Mouse (Mus musculus) stomach, embryonic 16.5 days (tissue): ENCODE results near the gene Serpina1f. TPM values are rescaled to one million over a fixed set of nuclear protein-coding genes. Genes with fewer than 3 reads are reported as not detected.

Experiments
- ATAC-seq: fragments of 200-750 bp; cut with Nextera tagmentation; 2 replicates; pipeline ENCODE4 v1.8.0; 2017; ENCODE audit warnings: moderate number of reproducible peaks, moderate TSS enrichment; ENCODE audit not compliant: insufficient read depth, low FRiP score
- H3K27ac ChIP-seq: fragments of 300-500 bp; sonication (generic); 2 replicates; pipeline ENCODE4 v1.5.1; 2014; ENCODE audit warnings: low read length
- H3K27me3 ChIP-seq: fragments of 300-500 bp; sonication (generic); 2 replicates; pipeline ENCODE4 v1.6.1; 2014; ENCODE audit warnings: low read length, control low read depth, mixed read lengths; ENCODE audit not compliant: control insufficient read depth, insufficient read depth
- H3K36me3 ChIP-seq: fragments of 300-500 bp; sonication (generic); 2 replicates; pipeline ENCODE4 v1.6.1; 2014; ENCODE audit warnings: low read length; ENCODE audit not compliant: control insufficient read depth, insufficient read depth
- H3K4me1 ChIP-seq: fragments of 300-500 bp; sonication (generic); 2 replicates; pipeline ENCODE4 v1.6.1; 2014; ENCODE audit warnings: low read length, control low read depth, mixed read lengths; ENCODE audit not compliant: control insufficient read depth, insufficient read depth
- H3K4me2 ChIP-seq: fragments of 300-500 bp; sonication (generic); 2 replicates; pipeline ENCODE4 v1.6.1; 2014; ENCODE audit warnings: low read depth, low read length, mixed read lengths
- H3K4me3 ChIP-seq: fragments of 300-500 bp; sonication (generic); replicated peaks from 2 replicates; pipeline ENCODE4 v1.5.1; 2014; ENCODE audit warnings: mild to moderate bottlenecking, low read length
- H3K9ac ChIP-seq: fragments of 300-500 bp; sonication (generic); 2 replicates; pipeline ENCODE4 v1.6.1; 2014; ENCODE audit warnings: low read length
- H3K9me3 ChIP-seq: fragments of 300-500 bp; sonication (generic); replicated peaks from 2 replicates; pipeline ENCODE4 v1.6.1; 2016; ENCODE audit warnings: low read length, control low read depth; ENCODE audit not compliant: control insufficient read depth
- WGBS: fragments of 180-500 bp; shearing (Covaris S2); extraction: QIAGEN DNeasy Blood & Tissue Kit; methylation state at CpG from one replicate; pipeline ENCODE4 v1.1.7; 2014; 5-methylcytosine and 5-hydroxymethylcytosine counted together
- polyA plus RNA-seq: library from polyadenylated mRNA; unstranded; fragments of >200 nt; fragmentation: Nextera tagmentation; extraction: Ambion mirVana; gene quantifications from 2 replicates; pipeline ENCODE4 v1.2.1, GENCODE M21; 2015

The Serpina1f gene
- polyA plus RNA-seq, 1 experiment from 2014 or later: not detected

DNA sequence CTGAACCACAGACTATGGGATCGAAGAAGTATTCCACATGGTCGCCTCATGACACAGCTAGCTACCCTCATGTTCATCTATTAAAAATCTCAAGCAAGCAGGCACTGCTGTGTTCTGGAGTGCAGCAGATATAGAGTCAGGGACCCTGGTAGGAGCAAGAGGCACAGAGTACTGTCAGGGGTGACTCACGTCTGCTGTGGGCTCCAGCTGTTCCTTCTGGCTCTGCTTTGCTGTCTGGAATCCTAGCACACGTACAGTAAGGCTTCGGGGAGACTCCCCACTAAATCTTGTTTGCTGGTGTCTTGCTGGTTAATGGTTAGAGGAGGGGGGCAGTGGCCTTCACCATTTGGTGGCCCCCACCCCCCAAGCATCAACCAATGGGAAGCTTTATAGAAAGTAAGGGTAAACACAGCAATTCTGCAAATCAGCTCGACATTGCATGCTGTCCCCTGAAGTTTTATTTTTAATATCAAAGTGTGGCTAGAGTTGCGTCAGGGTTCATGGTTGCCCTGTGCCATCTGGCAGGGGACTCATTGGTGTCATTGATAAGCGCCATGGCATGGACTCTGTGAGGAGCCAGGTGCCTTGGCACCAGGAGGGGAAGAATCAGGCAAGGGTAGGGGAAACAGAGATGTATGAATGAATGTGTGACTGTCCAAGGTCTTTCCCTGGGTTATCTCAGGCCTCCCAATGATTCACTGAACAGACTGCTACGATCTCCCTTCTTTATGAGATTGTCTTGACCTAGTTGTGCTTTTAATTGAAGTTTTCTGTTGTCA lies 38.3 kb downstream of the Serpina1f start, which contains the start of gene Serpina6:
Gene Serpina6 (minus strand): TSS at position 365 of the 779 bp plus-strand sequence.
- ATAC-seq: no peak
- Histone ChIP-seq H3K27ac (no peak within 1 kb of the TSS), H3K4me1 (no peaks in the 10 kb centered on the region), H3K9ac (no peak within 1 kb of the TSS), H3K9me3 (no peaks in the 10 kb centered on the region), H3K27me3 (no peaks in the 10 kb centered on the region), H3K4me2 (no peak within 1 kb of the TSS), H3K4me3 (no peak within 1 kb of the TSS), H3K36me3 (no peaks in the 10 kb centered on the region)
- WGBS: 65% methylated on average over 9 of the region's 9 CpGs

DNA sequence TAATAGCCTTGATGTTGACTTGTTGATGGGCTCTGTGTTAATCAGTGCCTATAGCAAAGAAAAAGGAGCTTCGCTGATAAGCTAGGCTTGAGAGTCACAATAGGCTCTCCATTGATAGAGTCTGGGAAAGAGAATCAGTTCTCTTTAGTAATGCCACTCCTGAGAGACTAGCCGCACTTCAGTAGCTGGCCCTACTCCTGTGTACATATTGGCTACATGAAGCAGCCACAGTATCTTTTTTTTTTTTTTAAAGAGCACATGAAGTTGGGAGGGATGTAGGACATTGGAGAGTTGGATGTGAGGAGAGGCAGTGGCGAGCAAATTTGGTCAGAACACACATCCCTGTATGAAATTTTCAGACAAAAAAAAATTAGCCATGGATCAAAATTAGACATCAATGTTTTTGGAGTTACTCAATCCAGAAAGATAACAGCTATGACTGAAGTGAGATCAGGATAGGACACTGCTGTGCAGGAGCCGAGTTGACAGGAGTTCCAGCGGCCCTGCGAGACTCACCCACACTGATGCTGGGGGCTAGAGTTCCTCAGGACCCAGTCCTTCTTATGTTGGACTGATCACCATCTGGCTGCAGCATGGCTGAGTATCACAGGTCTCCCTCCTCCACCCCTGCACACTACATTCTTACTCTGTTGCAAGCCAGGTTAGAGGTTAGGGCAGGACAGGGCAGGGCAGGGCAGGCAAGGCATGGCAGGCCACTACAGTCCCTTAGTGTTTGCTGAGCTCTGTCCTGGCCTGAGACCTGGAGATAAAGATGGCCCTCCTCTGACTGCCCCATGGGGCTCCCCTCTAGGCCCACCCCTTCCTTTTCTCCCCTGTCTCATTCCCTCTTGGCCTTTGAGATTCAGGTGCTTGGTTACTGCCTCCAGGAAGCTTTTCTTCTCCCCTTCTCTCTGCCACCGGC lies 39.9 kb downstream of the Serpina1f start:
- 77% methylated on average over 7 of the region's 7 CpGs for WGBS
- H3K4me1 ChIP-seq: no peaks in the 10 kb centered on the region
- ATAC-seq: no peak
- H3K9ac ChIP-seq: no peak overlapping the region
- no peak overlapping the region for H3K4me2 ChIP-seq
- H3K27me3 ChIP-seq: no peaks in the 10 kb centered on the region
- no peaks in the 10 kb centered on the region for H3K9me3 ChIP-seq
- no peaks in the 10 kb centered on the region for H3K36me3 ChIP-seq
- no peak overlapping the region for H3K27ac ChIP-seq
- H3K4me3 ChIP-seq: no peak overlapping the region

DNA sequence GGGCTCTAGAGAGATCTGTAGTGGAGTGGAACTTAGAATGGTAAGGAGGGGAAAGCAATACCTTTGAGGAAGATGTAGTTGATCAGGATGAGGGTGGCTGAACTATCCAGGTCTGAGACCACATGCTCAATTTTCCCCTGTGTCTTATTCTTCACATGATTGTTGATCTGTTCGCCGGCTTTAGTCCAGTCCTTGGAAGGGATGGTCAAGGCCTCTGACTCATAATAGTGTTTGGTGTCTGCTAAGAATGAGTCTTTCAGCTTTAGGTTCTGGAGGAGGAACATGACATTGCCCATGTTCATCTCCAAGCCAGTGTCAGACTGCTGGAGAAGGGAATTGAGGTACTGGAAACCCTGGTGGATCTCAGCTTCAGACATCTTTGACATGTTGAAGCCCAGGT lies 41.5 kb downstream of the Serpina1f start:
- 95% methylated on average over 2 of the region's 2 CpGs for WGBS
- ATAC-seq: no peak
- no peaks in the 10 kb centered on the region for H3K4me1 ChIP-seq
- H3K27me3 ChIP-seq: no peaks in the 10 kb centered on the region
- no peak overlapping the region for H3K27ac ChIP-seq
- no peak overlapping the region for H3K9ac ChIP-seq
- no peaks in the 10 kb centered on the region for H3K36me3 ChIP-seq
- no peaks in the 10 kb centered on the region for H3K9me3 ChIP-seq
- no peak overlapping the region for H3K4me3 ChIP-seq
- no peak overlapping the region for H3K4me2 ChIP-seq

DNA sequence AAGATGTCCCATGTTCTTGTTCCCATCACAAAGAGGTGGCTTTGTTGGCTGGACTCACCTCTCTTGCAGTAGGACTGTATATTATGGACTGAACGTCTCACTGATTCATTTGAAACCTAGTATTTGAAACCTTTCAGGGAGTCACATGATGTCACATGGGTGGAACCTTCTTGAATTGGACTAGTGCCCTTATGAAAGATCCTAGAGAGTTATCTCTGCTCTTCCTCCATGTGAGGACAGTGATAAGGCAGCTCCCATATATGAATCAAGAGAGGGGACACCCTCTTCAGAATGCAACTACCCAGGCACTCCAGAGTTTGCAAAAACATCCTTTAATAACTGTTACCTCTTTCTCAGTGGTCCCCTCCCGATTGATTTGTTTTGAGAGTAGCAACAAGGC lies 49.0 kb downstream of the Serpina1f start:
- Histone ChIP-seq H3K27ac (no peak overlapping the region), H3K4me2 (no peak overlapping the region), H3K4me1 (no peaks in the 10 kb centered on the region), H3K36me3 (no peaks in the 10 kb centered on the region), H3K4me3 (no peak overlapping the region), H3K9ac (no peak overlapping the region), H3K9me3 (no peaks in the 10 kb centered on the region), H3K27me3 (no peaks in the 10 kb centered on the region)
- no peak for ATAC-seq
- WGBS: 79% methylated on average over 2 of the region's 2 CpGs

DNA sequence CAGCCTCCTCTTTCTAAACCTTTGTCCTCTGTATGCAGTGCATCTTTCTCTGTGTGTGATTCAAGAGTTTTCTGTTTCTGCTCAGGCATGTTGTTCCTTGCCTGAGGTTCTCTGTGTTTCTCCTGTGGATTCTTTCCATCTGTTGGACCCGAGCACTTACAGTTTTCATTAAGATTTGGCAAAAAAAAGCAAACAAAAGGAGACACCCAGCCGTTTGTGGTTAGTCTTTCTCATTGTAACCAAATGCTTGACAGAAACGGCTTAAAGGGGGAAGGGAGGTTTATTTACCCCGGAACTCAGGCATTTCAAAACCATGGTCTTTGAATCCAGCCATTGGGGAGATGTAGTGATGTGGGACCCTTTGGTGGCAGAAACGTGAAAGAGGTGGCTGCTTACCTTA lies 50.7 kb downstream of the Serpina1f start:
- Histone ChIP-seq H3K9me3 (no peaks in the 10 kb centered on the region), H3K4me3 (no peak overlapping the region), H3K4me1 (no peaks in the 10 kb centered on the region), H3K4me2 (no peak overlapping the region), H3K9ac (no peak overlapping the region), H3K27me3 (no peaks in the 10 kb centered on the region), H3K36me3 (no peaks in the 10 kb centered on the region), H3K27ac (no peak overlapping the region)
- ATAC-seq: no peak
- WGBS: 21% methylated on average over 5 of the region's 5 CpGs

DNA sequence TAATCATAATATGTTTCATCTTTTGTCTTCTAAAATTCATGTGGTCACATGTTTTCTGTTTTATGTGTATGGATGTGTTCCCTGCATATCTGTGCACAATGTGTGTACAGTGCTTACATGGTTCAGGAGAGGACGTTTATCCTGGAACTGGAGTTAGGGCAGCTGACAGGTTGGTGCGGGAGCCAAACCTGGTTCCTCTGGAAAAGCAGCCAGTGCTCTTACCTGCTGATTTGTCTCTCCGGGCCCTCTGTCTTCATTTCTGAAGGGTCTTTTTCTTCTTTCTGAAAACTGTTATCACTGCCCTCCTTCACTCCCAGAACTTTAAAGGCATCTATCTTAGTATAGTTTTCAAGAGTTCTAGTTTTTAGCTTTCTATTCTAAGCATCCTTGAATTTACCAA lies 51.5 kb downstream of the Serpina1f start:
- no peaks in the 10 kb centered on the region for H3K36me3 ChIP-seq
- 86% methylated on average over 3 of the region's 3 CpGs for WGBS

DNA sequence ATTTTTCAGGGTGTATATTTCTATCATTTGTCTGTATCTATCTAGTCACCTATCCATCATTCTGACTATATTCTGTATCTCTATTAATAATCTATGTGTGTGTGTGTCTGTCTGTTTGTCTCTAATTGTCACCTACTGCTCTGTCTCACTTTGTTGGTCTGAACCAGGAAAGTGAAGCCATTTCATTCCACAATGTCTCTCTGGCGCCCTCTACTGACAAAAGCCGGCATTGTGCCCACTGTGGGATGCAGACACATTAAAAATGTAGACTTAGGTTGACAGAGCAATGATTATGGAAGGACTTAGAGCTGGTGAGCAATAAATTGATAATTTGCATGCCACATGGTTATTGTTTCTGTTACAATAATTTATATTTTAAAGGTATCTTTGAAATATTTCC lies 52.0 kb downstream of the Serpina1f start:
- Histone ChIP-seq H3K4me3 (no peak overlapping the region), H3K9ac (no peak overlapping the region), H3K9me3 (no peaks in the 10 kb centered on the region), H3K4me2 (no peak overlapping the region), H3K36me3 (no peaks in the 10 kb centered on the region), H3K27ac (no peak overlapping the region), H3K27me3 (no peaks in the 10 kb centered on the region), H3K4me1 (no peaks in the 10 kb centered on the region)
- ATAC-seq: no peak
- WGBS: 0% methylated on average over 2 of the region's 2 CpGs

More for the DNA sequence above, 51.5 kb downstream of the Serpina1f start:
- no peaks in the 10 kb centered on the region for H3K27me3 ChIP-seq
- no peaks in the 10 kb centered on the region for H3K9me3 ChIP-seq
- H3K9ac ChIP-seq: no peak overlapping the region
- H3K27ac ChIP-seq: no peak overlapping the region
- no peak overlapping the region for H3K4me2 ChIP-seq
- no peak overlapping the region for H3K4me3 ChIP-seq
- no peaks in the 10 kb centered on the region for H3K4me1 ChIP-seq
- no peak for ATAC-seq
